Mouse (Mus musculus): ENCODE data around the gene Arhgap29. TPM values are rescaled to one million over a fixed set of nuclear protein-coding genes. Genes with fewer than 3 reads are reported as not detected.

The Arhgap29 gene
- polyA plus RNA-seq, 1 experiment from 2014 or later = 55.9 TPM

- Histone ChIP-seq H3K27ac (no peak overlapping the region), H3K9ac (peak overlapping the region; percentile 63)
Measured at GRCm38 (mm10) chr3:121969451-121969850, 17.1 kb downstream of the Arhgap29 start.

GRCm38 (mm10) chr3:121973761-121974160, 21.4 kb downstream of the Arhgap29 start:
- Histone ChIP-seq H3K27me3 (no peaks in the 10 kb centered on the region), H3K4me1 (peaks cover 23% of the 10 kb centered on the region), H3K9me3 (no peaks in the 10 kb centered on the region), H3K4me3 (0 out of 2 replicates have a peak overlapping the region, but pooled peaks have one; percentile 4), H3K36me3 (no peaks in the 10 kb centered on the region; the same call in 1 of the 2 replicates), H3K27ac (0 out of 2 replicates have a peak overlapping the region, but pooled peaks have one; percentile 21), H3K4me2 (0 out of 2 replicates have a peak overlapping the region, but pooled peaks have one; percentile 23), H3K9ac (no peak overlapping the region)
- 24% methylated on average over 5 of the region's 5 CpGs for WGBS
- ATAC-seq (ENCODE audit: borderline replicate concordance, extremely low read depth, low FRiP score, low TSS enrichment) = no peak

More at GRCm38 (mm10) chr3:121969451-121969850, 17.1 kb downstream of the Arhgap29 start:
- H3K4me3 ChIP-seq = peak overlapping the region; percentile 63
- H3K27me3 ChIP-seq = no peaks in the 10 kb centered on the region
- H3K4me2 ChIP-seq = peak overlapping the region; percentile 79
- ATAC-seq (ENCODE audit: borderline replicate concordance, extremely low read depth, low FRiP score, low TSS enrichment) = no peak
- peaks cover 22% of the 10 kb centered on the region for H3K4me1 ChIP-seq
- no peaks in the 10 kb centered on the region for H3K9me3 ChIP-seq
- 24% methylated on average over 1 of the region's 1 CpGs for WGBS
- no peaks in the 10 kb centered on the region for H3K36me3 ChIP-seq

- ATAC-seq (ENCODE audit: borderline replicate concordance, extremely low read depth, low FRiP score, low TSS enrichment) = no peak
- Histone ChIP-seq H3K27ac (no peak overlapping the region), H3K4me3 (no peak overlapping the region), H3K4me2 (no peak overlapping the region), H3K9me3 (no peaks in the 10 kb centered on the region), H3K27me3 (no peaks in the 10 kb centered on the region), H3K4me1 (peaks cover 26% of the 10 kb centered on the region), H3K9ac (no peak overlapping the region), H3K36me3 (no peaks in the 10 kb centered on the region; the same call in 1 of the 2 replicates)
- 91% methylated on average over 3 of the region's 3 CpGs for WGBS
Measured at GRCm38 (mm10) chr3:121975381-121975780, 23.0 kb downstream of the Arhgap29 start.

DNA sequence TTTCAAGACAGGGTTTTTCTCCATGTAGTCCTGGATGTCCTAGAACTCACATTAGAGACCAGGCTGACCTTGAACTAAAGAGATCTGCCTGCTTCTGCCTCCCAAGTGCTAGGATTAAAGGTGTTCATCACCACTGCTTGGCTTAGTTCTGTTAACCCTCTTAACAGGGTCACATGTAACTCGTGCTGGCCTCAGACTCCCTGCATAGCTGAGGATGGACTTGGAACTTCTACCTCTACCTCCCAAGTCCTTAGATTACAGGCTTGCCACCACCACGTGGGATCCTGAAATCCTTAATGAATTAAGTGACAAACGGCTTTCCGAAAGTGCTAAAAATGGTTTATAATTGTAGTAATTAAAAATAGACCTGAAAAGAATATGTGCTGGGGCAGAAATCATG, 29.0 kb downstream of the Arhgap29 start:
- ATAC-seq (ENCODE audit: borderline replicate concordance, extremely low read depth, low FRiP score, low TSS enrichment) = no peak
- no peaks in the 10 kb centered on the region for H3K9me3 ChIP-seq
- H3K27me3 ChIP-seq = no peaks in the 10 kb centered on the region
- H3K4me3 ChIP-seq = no peak overlapping the region
- peaks cover 19% of the 10 kb centered on the region for H3K4me1 ChIP-seq
- H3K4me2 ChIP-seq = no peak overlapping the region
- H3K27ac ChIP-seq = no peak overlapping the region
- no peak overlapping the region for H3K9ac ChIP-seq
- WGBS = 76% methylated on average over 4 of the region's 4 CpGs
- peaks cover 15% of the 10 kb centered on the region for H3K36me3 ChIP-seq

- Histone ChIP-seq H3K36me3 (peaks cover 15% of the 10 kb centered on the region), H3K27me3 (no peaks in the 10 kb centered on the region), H3K9ac (no peak overlapping the region), H3K4me3 (no peak overlapping the region), H3K9me3 (no peaks in the 10 kb centered on the region), H3K4me1 (peaks cover 18% of the 10 kb centered on the region), H3K4me2 (no peak overlapping the region; the same call in 1 of the 2 replicates), H3K27ac (0 out of 2 replicates have a peak overlapping the region, but pooled peaks have one; percentile 41)
- WGBS = 62% methylated on average over 4 of the region's 4 CpGs
- ATAC-seq (ENCODE audit: borderline replicate concordance, extremely low read depth, low FRiP score, low TSS enrichment) = no peak
Measured at GRCm38 (mm10) chr3:121982450-121982849, 30.1 kb downstream of the Arhgap29 start.

DNA sequence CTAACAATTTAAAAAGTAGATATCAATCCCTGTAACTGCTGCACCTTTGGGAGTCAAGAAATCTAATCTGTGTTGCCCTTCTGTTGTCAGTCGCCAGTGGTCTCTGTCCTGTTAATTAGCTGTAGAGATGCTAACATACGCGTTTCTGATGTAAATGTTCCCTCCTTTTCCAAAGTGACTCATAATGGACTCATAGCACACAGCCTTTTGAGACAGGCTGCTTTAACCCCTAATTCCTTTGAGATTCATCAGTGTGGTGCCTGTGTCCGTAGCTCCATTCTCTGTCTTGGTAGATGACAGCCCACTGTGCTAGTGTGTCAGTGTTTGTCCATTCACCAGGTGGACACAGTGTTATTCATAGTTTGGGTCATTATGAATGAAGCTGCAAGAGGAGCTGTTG, 42.8 kb downstream of the Arhgap29 start:
- H3K27me3 ChIP-seq = no peaks in the 10 kb centered on the region
- H3K9me3 ChIP-seq = no peaks in the 10 kb centered on the region
- WGBS = 82% methylated on average over 4 of the region's 4 CpGs
- no peaks in the 10 kb centered on the region for H3K4me1 ChIP-seq
- peaks cover 38% of the 10 kb centered on the region for H3K36me3 ChIP-seq
- ATAC-seq (ENCODE audit: borderline replicate concordance, extremely low read depth, low FRiP score, low TSS enrichment) = no peak
- H3K9ac ChIP-seq = no peak overlapping the region
- no peak overlapping the region for H3K27ac ChIP-seq
- no peak overlapping the region for H3K4me3 ChIP-seq
- H3K4me2 ChIP-seq = no peak overlapping the region

GRCm38 (mm10) chr3:121999934-122000333, 47.6 kb downstream of the Arhgap29 start:
- WGBS = 82% methylated on average over 2 of the region's 2 CpGs
- Histone ChIP-seq H3K9ac (no peak overlapping the region), H3K4me1 (peaks cover 5% of the 10 kb centered on the region), H3K27me3 (no peaks in the 10 kb centered on the region), H3K36me3 (peaks cover 31% of the 10 kb centered on the region), H3K4me2 (no peak overlapping the region), H3K9me3 (no peaks in the 10 kb centered on the region), H3K27ac (no peak overlapping the region), H3K4me3 (no peak overlapping the region)
- ATAC-seq (ENCODE audit: borderline replicate concordance, extremely low read depth, low FRiP score, low TSS enrichment) = no peak

GRCm38 (mm10) chr3:122001568-122001967, 49.2 kb downstream of the Arhgap29 start:
- no peaks in the 10 kb centered on the region for H3K9me3 ChIP-seq
- H3K9ac ChIP-seq = no peak overlapping the region
- no peaks in the 10 kb centered on the region for H3K27me3 ChIP-seq
- H3K36me3 ChIP-seq = peaks cover 26% of the 10 kb centered on the region
- H3K4me1 ChIP-seq = peaks cover 5% of the 10 kb centered on the region
- no peak overlapping the region for H3K4me2 ChIP-seq
- ATAC-seq (ENCODE audit: borderline replicate concordance, extremely low read depth, low FRiP score, low TSS enrichment) = no peak
- 48% methylated on average over 6 of the region's 6 CpGs for WGBS
- no peak overlapping the region for H3K4me3 ChIP-seq
- no peak overlapping the region for H3K27ac ChIP-seq

DNA sequence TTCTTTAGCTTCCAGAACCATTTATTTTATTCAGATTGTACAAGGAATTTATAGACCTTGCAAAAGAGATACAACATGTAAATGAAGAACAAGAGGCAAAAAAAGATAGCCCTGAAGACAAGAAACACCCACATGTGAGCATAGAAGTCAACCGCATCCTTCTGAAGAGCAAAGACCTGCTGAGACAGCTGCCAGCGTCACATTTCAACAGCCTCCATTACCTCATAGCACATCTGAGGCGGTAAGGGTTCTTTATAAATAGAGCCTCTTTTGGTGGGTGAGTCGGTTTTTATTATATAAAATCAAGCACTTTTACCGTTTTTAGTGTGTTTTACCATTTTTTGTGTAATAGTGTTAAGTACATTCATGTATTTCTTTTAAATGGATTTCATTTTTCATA, 57.5 kb downstream of the Arhgap29 start:
- Histone ChIP-seq H3K4me1 (no peaks in the 10 kb centered on the region), H3K4me2 (no peak overlapping the region), H3K9me3 (no peaks in the 10 kb centered on the region), H3K27ac (no peak overlapping the region), H3K36me3 (peaks cover 61% of the 10 kb centered on the region), H3K4me3 (no peak overlapping the region), H3K27me3 (no peaks in the 10 kb centered on the region), H3K9ac (no peak overlapping the region)
- WGBS = 84% methylated on average over 5 of the region's 5 CpGs
- ATAC-seq (ENCODE audit: borderline replicate concordance, extremely low read depth, low FRiP score, low TSS enrichment) = no peak

DNA sequence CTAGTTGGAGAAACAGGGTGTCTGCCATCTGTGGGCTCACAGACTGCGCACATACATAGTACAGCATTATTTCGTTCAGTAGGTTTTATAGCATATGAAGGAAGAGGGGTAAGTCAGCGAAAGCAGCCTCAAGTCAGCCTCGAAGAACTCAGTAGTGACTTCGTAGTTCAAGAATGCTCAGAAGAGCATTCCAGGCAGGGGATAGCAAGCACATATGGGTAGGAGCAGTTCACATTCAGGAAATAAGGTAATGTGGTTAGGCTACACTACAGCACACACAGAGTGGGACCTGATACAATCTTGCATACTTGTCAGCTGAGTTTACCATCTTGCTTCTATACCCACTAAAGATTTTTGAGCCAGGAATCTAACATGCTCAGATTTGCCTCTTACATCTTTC, 58.0 kb downstream of the Arhgap29 start:
- no peak overlapping the region for H3K4me2 ChIP-seq
- no peak overlapping the region for H3K27ac ChIP-seq
- 71% methylated on average over 5 of the region's 5 CpGs for WGBS
- no peak overlapping the region for H3K4me3 ChIP-seq
- H3K27me3 ChIP-seq = no peaks in the 10 kb centered on the region
- no peak for ATAC-seq (ENCODE audit: borderline replicate concordance, extremely low read depth, low FRiP score, low TSS enrichment)
- peaks cover 63% of the 10 kb centered on the region for H3K36me3 ChIP-seq
- H3K4me1 ChIP-seq = no peaks in the 10 kb centered on the region
- no peaks in the 10 kb centered on the region for H3K9me3 ChIP-seq
- no peak overlapping the region for H3K9ac ChIP-seq

DNA sequence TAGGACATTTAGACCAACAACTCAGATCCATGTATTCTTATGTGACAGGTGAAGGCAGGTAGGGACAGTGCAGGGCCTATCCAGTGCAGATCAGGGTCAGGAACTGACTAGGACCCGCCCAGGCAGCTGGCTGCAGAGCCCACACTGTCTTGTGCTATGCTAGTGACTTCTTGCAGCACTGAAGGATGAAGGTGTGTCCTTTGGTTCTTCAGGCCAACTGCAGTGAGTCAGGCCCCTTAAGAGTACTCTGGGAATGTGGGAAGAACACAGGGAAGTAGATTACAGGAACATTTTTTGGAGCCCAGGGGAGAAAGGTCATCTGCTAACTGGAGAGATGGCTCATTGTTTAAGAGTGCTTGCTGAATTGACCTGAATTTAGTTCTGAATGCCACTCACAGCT, 60.1 kb downstream of the Arhgap29 start:
- no peak overlapping the region for H3K9ac ChIP-seq
- no peak overlapping the region for H3K4me3 ChIP-seq
- 66% methylated on average over 1 of the region's 1 CpGs for WGBS
- no peak overlapping the region for H3K27ac ChIP-seq
- H3K9me3 ChIP-seq = no peaks in the 10 kb centered on the region
- H3K4me1 ChIP-seq = no peaks in the 10 kb centered on the region
- peaks cover 67% of the 10 kb centered on the region for H3K36me3 ChIP-seq
- ATAC-seq (ENCODE audit: borderline replicate concordance, extremely low read depth, low FRiP score, low TSS enrichment) = no peak; the same call in 1 of the 2 replicates
- no peak overlapping the region for H3K4me2 ChIP-seq
- H3K27me3 ChIP-seq = no peaks in the 10 kb centered on the region

DNA sequence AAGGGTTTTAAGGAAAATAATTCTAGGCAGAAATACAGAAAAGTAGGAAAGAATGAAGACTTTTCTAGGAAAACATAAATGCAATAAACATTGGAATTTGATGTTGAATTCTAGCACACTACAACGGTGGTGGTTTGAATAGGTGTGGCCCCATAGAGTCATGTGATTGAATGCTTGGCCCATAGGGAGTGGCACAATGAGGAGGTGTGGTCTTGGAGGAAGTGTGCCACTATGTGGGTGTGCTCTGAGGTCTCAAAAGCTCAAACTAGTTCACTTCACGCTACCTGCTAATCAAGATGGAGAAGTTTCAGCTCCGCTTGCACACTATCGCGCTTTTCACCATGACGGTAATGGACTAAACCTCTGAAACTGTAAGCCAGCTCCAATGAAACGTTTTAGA, 66.1 kb downstream of the Arhgap29 start:
- peaks cover 23% of the 10 kb centered on the region for H3K36me3 ChIP-seq
- no peak overlapping the region for H3K27ac ChIP-seq
- no peak overlapping the region for H3K9ac ChIP-seq
- peaks cover 4% of the 10 kb centered on the region; the same call in 1 of the 2 replicates for H3K4me1 ChIP-seq
- H3K9me3 ChIP-seq = no peaks in the 10 kb centered on the region
- WGBS = 93% methylated on average over 7 of the region's 7 CpGs
- no peaks in the 10 kb centered on the region for H3K27me3 ChIP-seq
- H3K4me3 ChIP-seq = no peak overlapping the region
- H3K4me2 ChIP-seq = no peak overlapping the region
- ATAC-seq (ENCODE audit: borderline replicate concordance, extremely low read depth, low FRiP score, low TSS enrichment) = no peak

DNA sequence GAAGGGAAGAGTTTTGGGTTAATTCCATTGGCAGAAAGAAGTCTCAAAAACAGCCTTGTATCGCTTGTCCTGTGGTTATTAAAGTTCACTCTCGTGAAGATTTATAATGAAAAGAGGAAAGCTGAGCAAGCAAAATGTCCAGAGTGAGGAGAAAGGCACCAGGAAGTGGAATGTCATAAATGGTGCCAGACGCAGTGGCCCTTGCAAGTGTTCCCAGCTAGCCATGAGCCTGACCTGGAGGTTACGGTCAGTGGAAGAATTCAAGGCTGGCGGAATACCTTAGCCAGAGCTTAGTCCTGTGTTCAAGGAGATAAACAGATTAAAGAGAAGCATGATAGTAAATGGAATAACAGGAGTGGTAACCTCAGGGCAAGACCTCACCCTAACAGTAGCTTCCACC, 66.8 kb downstream of the Arhgap29 start:
- peaks cover 20% of the 10 kb centered on the region for H3K36me3 ChIP-seq
- no peak overlapping the region for H3K4me3 ChIP-seq
- H3K27ac ChIP-seq = no peak overlapping the region
- no peaks in the 10 kb centered on the region for H3K9me3 ChIP-seq
- H3K4me1 ChIP-seq = peaks cover 4% of the 10 kb centered on the region; the same call in 1 of the 2 replicates
- no peak for ATAC-seq (ENCODE audit: borderline replicate concordance, extremely low read depth, low FRiP score, low TSS enrichment)
- no peak overlapping the region for H3K9ac ChIP-seq
- 85% methylated on average over 5 of the region's 5 CpGs for WGBS
- H3K4me2 ChIP-seq = no peak overlapping the region
- H3K27me3 ChIP-seq = no peaks in the 10 kb centered on the region
